Mouse (Mus musculus) thymus, adult 2 months (tissue): ENCODE measurements around the gene Galnt14.

ENCODE experiments used
- CTCF ChIP-seq: fragments of 200-500 bp; IDR thresholded peaks from 2 replicates; pipeline ENCODE4 v1.5.1; 2012; ENCODE audit warnings: mild to moderate bottlenecking, control low read depth, low read length, moderate library complexity, borderline replicate concordance; ENCODE audit not compliant: control insufficient read depth, poor library complexity, insufficient read depth; ENCODE audit errors: extremely low read depth
- POLR2A ChIP-seq: fragments of 200-500 bp; IDR thresholded peaks from 2 replicates; pipeline ENCODE4 v1.6.1; 2012; ENCODE audit warnings: mild to moderate bottlenecking, low read length, control low read depth, moderate library complexity; ENCODE audit not compliant: control insufficient read depth, poor library complexity, insufficient read depth; ENCODE audit errors: extremely low read depth

- no peak for TF ChIP-seq CTCF
- TF ChIP-seq POLR2A = no peak
Measured at GRCm38 (mm10) chr17:73571961-73572360, 138.3 kb downstream of the Galnt14 start.
